Mouse (Mus musculus) forebrain, embryonic 11.5 days (tissue): ENCODE data around the gene Ano10. TPM values are rescaled to one million over a fixed set of nuclear protein-coding genes. Genes with fewer than 3 reads are reported as not detected.

Experiments
- ATAC-seq: fragments of 200-750 bp; cut with Nextera tagmentation; replicated peaks from 2 replicates; pipeline ENCODE4 v1.8.0; 2017; ENCODE audit warnings: moderate TSS enrichment; ENCODE audit not compliant: low FRiP score
- DNase-seq: peaks from one replicate; pipeline ENCODE4 v3.0.0-alpha.2; 2017; ENCODE audit warnings: low spot score
- H3K27ac ChIP-seq: fragments of 300-500 bp; sonication (generic); 2 replicates; pipeline ENCODE4 v1.5.1; 2014; ENCODE audit warnings: low read depth, low read length
- H3K27me3 ChIP-seq: fragments of 300-500 bp; sonication (generic); 2 replicates; pipeline ENCODE4 v1.6.1; 2014; ENCODE audit warnings: mild to moderate bottlenecking, low read length, mixed read lengths; ENCODE audit not compliant: control insufficient read depth, insufficient read depth
- H3K36me3 ChIP-seq: fragments of 300-500 bp; sonication (generic); 2 replicates; pipeline ENCODE4 v1.6.1; 2014; ENCODE audit warnings: mild to moderate bottlenecking, low read length, moderate library complexity, mixed read lengths; ENCODE audit not compliant: control insufficient read depth, insufficient read depth
- H3K4me1 ChIP-seq: fragments of 300-500 bp; sonication (generic); replicated peaks from 2 replicates; pipeline ENCODE4 v1.6.1; 2014; ENCODE audit warnings: low read length, mixed read lengths; ENCODE audit not compliant: control insufficient read depth, insufficient read depth
- H3K4me2 ChIP-seq: fragments of 300-500 bp; sonication (generic); 2 replicates; pipeline ENCODE4 v1.6.1; 2014; ENCODE audit warnings: low read depth, mild to moderate bottlenecking, low read length, moderate library complexity, mixed read lengths; ENCODE audit not compliant: severe bottlenecking
- H3K4me3 ChIP-seq: fragments of 300-500 bp; sonication (generic); 2 replicates; pipeline ENCODE4 v1.5.1; 2014; ENCODE audit warnings: low read depth, low read length
- H3K9ac ChIP-seq: fragments of 300-500 bp; sonication (generic); 2 replicates; pipeline ENCODE4 v1.6.1; 2014; ENCODE audit warnings: low read length
- H3K9me3 ChIP-seq: fragments of 300-500 bp; sonication (generic); 2 replicates; pipeline ENCODE4 v1.6.1; 2016; ENCODE audit warnings: low read length, mixed read lengths; ENCODE audit not compliant: control insufficient read depth
- WGBS: fragments of 180-500 bp; shearing (Covaris S2); extraction: QIAGEN DNeasy Blood & Tissue Kit; methylation state at CpG from one replicate; pipeline ENCODE4 v1.1.7; 2014; 5-methylcytosine and 5-hydroxymethylcytosine counted together
- polyA plus RNA-seq: library from polyadenylated mRNA; unstranded; fragments of >200 nt; fragmentation: Nextera tagmentation; extraction: Ambion mirVana; gene quantifications from 2 replicates; pipeline ENCODE4 v1.2.1, GENCODE M21; 2014

Gene Ano10
- polyA plus RNA-seq, 1 experiment from 2014 or later = 34.0 TPM

- Histone ChIP-seq H3K4me2 (no peak overlapping the region), H3K9ac (no peak overlapping the region), H3K36me3 (no peaks in the 10 kb centered on the region), H3K27me3 (no peaks in the 10 kb centered on the region), H3K9me3 (no peaks in the 10 kb centered on the region), H3K27ac (no peak overlapping the region), H3K4me3 (no peak overlapping the region), H3K4me1 (no peaks in the 10 kb centered on the region; the same call in 1 of the 2 replicates)
- ATAC-seq = no peak
- no peak for DNase-seq
- WGBS = 52% methylated on average over 8 of the region's 8 CpGs
Observed at GRCm38 (mm10) chr9:122240629-122241199, 53.5 kb downstream of the Ano10 start.

- H3K27me3 ChIP-seq = no peaks in the 10 kb centered on the region
- H3K9ac ChIP-seq = no peak overlapping the region
- H3K27ac ChIP-seq = no peak overlapping the region
- H3K4me2 ChIP-seq = no peak overlapping the region
- DNase-seq (no peak), ATAC-seq (no peak)
- H3K36me3 ChIP-seq = no peaks in the 10 kb centered on the region
- H3K9me3 ChIP-seq = no peaks in the 10 kb centered on the region
- WGBS = 68% methylated on average over 3 of the region's 3 CpGs
- H3K4me1 ChIP-seq = no peaks in the 10 kb centered on the region
- H3K4me3 ChIP-seq = no peak overlapping the region
Observed at GRCm38 (mm10) chr9:122234741-122235140, 59.5 kb downstream of the Ano10 start.

- H3K36me3 ChIP-seq = no peaks in the 10 kb centered on the region
- no peak overlapping the region for H3K4me3 ChIP-seq
- no peaks in the 10 kb centered on the region for H3K27me3 ChIP-seq
- H3K4me2 ChIP-seq = no peak overlapping the region
- no peaks in the 10 kb centered on the region for H3K4me1 ChIP-seq
- no peak overlapping the region for H3K9ac ChIP-seq
- H3K27ac ChIP-seq = no peak overlapping the region
- DNase-seq (no peak), ATAC-seq (no peak)
- WGBS = 89% methylated on average over 7 of the region's 7 CpGs
- no peaks in the 10 kb centered on the region for H3K9me3 ChIP-seq
Observed at GRCm38 (mm10) chr9:122233972-122234345, 60.3 kb downstream of the Ano10 start.

- Histone ChIP-seq H3K27ac (no peak overlapping the region), H3K36me3 (no peaks in the 10 kb centered on the region), H3K4me1 (no peaks in the 10 kb centered on the region), H3K9ac (no peak overlapping the region), H3K4me2 (no peak overlapping the region), H3K9me3 (no peaks in the 10 kb centered on the region), H3K27me3 (no peaks in the 10 kb centered on the region), H3K4me3 (no peak overlapping the region)
- 90% methylated on average over 8 of the region's 8 CpGs for WGBS
- no peak for ATAC-seq
- DNase-seq = no peak
Observed at GRCm38 (mm10) chr9:122233316-122233971, 60.8 kb downstream of the Ano10 start.

- no peak for DNase-seq
- H3K9me3 ChIP-seq = no peaks in the 10 kb centered on the region
- no peak overlapping the region for H3K9ac ChIP-seq
- no peak overlapping the region for H3K4me3 ChIP-seq
- WGBS = 94% methylated on average over 2 of the region's 2 CpGs
- H3K36me3 ChIP-seq = no peaks in the 10 kb centered on the region
- H3K4me2 ChIP-seq = no peak overlapping the region
- no peaks in the 10 kb centered on the region for H3K27me3 ChIP-seq
- no peak for ATAC-seq
- H3K27ac ChIP-seq = no peak overlapping the region
- H3K4me1 ChIP-seq = no peaks in the 10 kb centered on the region
Observed at GRCm38 (mm10) chr9:122232912-122233311, 61.3 kb downstream of the Ano10 start.

- no peak overlapping the region for H3K4me3 ChIP-seq
- WGBS = 89% methylated on average over 4 of the region's 4 CpGs
- no peak overlapping the region for H3K27ac ChIP-seq
- no peaks in the 10 kb centered on the region for H3K9me3 ChIP-seq
- no peak for DNase-seq
- no peak overlapping the region for H3K4me2 ChIP-seq
- ATAC-seq = no peak
- H3K36me3 ChIP-seq = no peaks in the 10 kb centered on the region
- H3K27me3 ChIP-seq = no peaks in the 10 kb centered on the region
- H3K9ac ChIP-seq = no peak overlapping the region
- no peaks in the 10 kb centered on the region for H3K4me1 ChIP-seq
Observed at GRCm38 (mm10) chr9:122230701-122231100, 63.5 kb downstream of the Ano10 start.

- WGBS = 96% methylated on average over 4 of the region's 4 CpGs
- H3K27ac ChIP-seq = no peak overlapping the region
- no peak overlapping the region for H3K4me2 ChIP-seq
- peaks cover 5% of the 10 kb centered on the region; the same call in 1 of the 2 replicates for H3K4me1 ChIP-seq
- H3K9me3 ChIP-seq = no peaks in the 10 kb centered on the region
- H3K27me3 ChIP-seq = no peaks in the 10 kb centered on the region
- no peak overlapping the region for H3K4me3 ChIP-seq
- H3K9ac ChIP-seq = no peak overlapping the region
- H3K36me3 ChIP-seq = no peaks in the 10 kb centered on the region
- ATAC-seq (no peak), DNase-seq (no peak)
Observed at GRCm38 (mm10) chr9:122226419-122226818, 67.8 kb downstream of the Ano10 start.

GRCm38 (mm10) chr9:122225309-122225708 is 68.9 kb downstream of the Ano10 start:
- H3K4me2 ChIP-seq = no peak overlapping the region
- ATAC-seq (0 out of 2 replicates have a peak, but pooled peaks have one; percentile 17), DNase-seq (peak; percentile 58)
- no peaks in the 10 kb centered on the region for H3K36me3 ChIP-seq
- peaks cover 5% of the 10 kb centered on the region; the same call in 1 of the 2 replicates for H3K4me1 ChIP-seq
- no peak overlapping the region for H3K27ac ChIP-seq
- H3K9ac ChIP-seq = no peak overlapping the region
- 50% methylated on average over 7 of the region's 7 CpGs for WGBS
- no peak overlapping the region for H3K4me3 ChIP-seq
- no peaks in the 10 kb centered on the region for H3K27me3 ChIP-seq
- no peaks in the 10 kb centered on the region for H3K9me3 ChIP-seq

GRCm38 (mm10) chr9:122223005-122223404 is 71.2 kb downstream of the Ano10 start:
- no peaks in the 10 kb centered on the region for H3K36me3 ChIP-seq
- H3K9me3 ChIP-seq = no peaks in the 10 kb centered on the region
- no peak overlapping the region for H3K4me3 ChIP-seq
- H3K27ac ChIP-seq = peak overlapping the region; percentile 37; the same call in 1 of the 2 replicates
- no peaks in the 10 kb centered on the region for H3K27me3 ChIP-seq
- H3K4me1 ChIP-seq = peaks cover 5% of the 10 kb centered on the region; the same call in 1 of the 2 replicates
- WGBS = 21% methylated on average over 8 of the region's 8 CpGs
- H3K9ac ChIP-seq = no peak overlapping the region
- ATAC-seq (peak; percentile 82), DNase-seq (peak; percentile 54)
- no peak overlapping the region for H3K4me2 ChIP-seq
